Mouse (Mus musculus) granulocyte monocyte progenitor cell, adult 5-6 weeks (primary cell): ENCODE data around the gene 2610528J11Rik. TPM values are rescaled to one million over a fixed set of nuclear protein-coding genes. Genes with fewer than 3 reads are reported as not detected.

Source experiments
- total RNA-seq, 2 experiments: library from RNA; stranded (forward) in 1 of 2; stranded (reverse) in 1 of 2; fragments of 200-712, 200-1000 nt in 1 of 2; fragments of >200 nt in 1 of 2; fragmentation: Nextera tagmentation in 1 of 2; gene quantifications; 2 replicates each; pipeline ENCODE4 v1.2.3; 2014 to 2017

The 2610528J11Rik gene
- total RNA-seq, 2 experiments from 2014 or later: not detected

Other genes starting within 250 kb of the 2610528J11Rik start
- gene Ptprf, start 235.6 kb upstream of the 2610528J11Rik start, total RNA-seq (2014; fragmentation: Nextera tagmentation): 0.17 TPM in 1 of 2 replicates, not detected in the other
- 0.04 TPM in 1 of 2 replicates, not detected in the other for gene Ptprf, start 235.6 kb upstream of the 2610528J11Rik start, total RNA-seq (2017)
- 20.6 and 25.0 TPM in 2 replicates for gene Szt2, start 117.7 kb upstream of the 2610528J11Rik start, total RNA-seq (2014; fragmentation: Nextera tagmentation)
- gene Szt2, start 117.7 kb upstream of the 2610528J11Rik start, total RNA-seq (2017): 3.7 and 4.0 TPM in 2 replicates
- gene Med8, start 117.7 kb upstream of the 2610528J11Rik start, total RNA-seq (2014; fragmentation: Nextera tagmentation): 75.7 and 79.4 TPM in 2 replicates
- 94.8 and 103 TPM in 2 replicates for gene Med8, start 117.7 kb upstream of the 2610528J11Rik start, total RNA-seq (2017)
- 116 and 119 TPM in 2 replicates for gene Elovl1, start 98.9 kb upstream of the 2610528J11Rik start, total RNA-seq (2014; fragmentation: Nextera tagmentation)
- gene Elovl1, start 98.9 kb upstream of the 2610528J11Rik start, total RNA-seq (2017): 53.6 and 63.3 TPM in 2 replicates
- 26.7 and 35.6 TPM in 2 replicates for gene Cdc20, start 89.6 kb upstream of the 2610528J11Rik start, total RNA-seq (2014; fragmentation: Nextera tagmentation)
- 77.2 and 88.2 TPM in 2 replicates for gene Cdc20, start 89.6 kb upstream of the 2610528J11Rik start, total RNA-seq (2017)
- 0.11 and 0.49 TPM in 2 replicates for gene Mpl, start 69.5 kb upstream of the 2610528J11Rik start, total RNA-seq (2014; fragmentation: Nextera tagmentation)
- gene Mpl, start 69.5 kb upstream of the 2610528J11Rik start, total RNA-seq (2017): not detected in 2 replicates
- 3.9 and 7.2 TPM in 2 replicates for gene Tie1, start 36.9 kb upstream of the 2610528J11Rik start, total RNA-seq (2014; fragmentation: Nextera tagmentation)
- gene Tie1, start 36.9 kb upstream of the 2610528J11Rik start, total RNA-seq (2017): 4.3 and 4.5 TPM in 2 replicates
- gene Tmem125, start 17.0 kb downstream of the 2610528J11Rik start, total RNA-seq (2014; fragmentation: Nextera tagmentation): not detected in 2 replicates
- 0.82 TPM in 1 of 2 replicates, not detected in the other for gene Tmem125, start 17.0 kb downstream of the 2610528J11Rik start, total RNA-seq (2017)
- 1.2 and 1.3 TPM in 2 replicates for gene Cfap57, start 93.8 kb downstream of the 2610528J11Rik start, total RNA-seq (2014; fragmentation: Nextera tagmentation)
- 2.8 and 3.9 TPM in 2 replicates for gene Cfap57, start 93.8 kb downstream of the 2610528J11Rik start, total RNA-seq (2017)
- 100 and 111 TPM in 2 replicates for gene Ebna1bp2, start 93.8 kb downstream of the 2610528J11Rik start, total RNA-seq (2014; fragmentation: Nextera tagmentation)
- gene Ebna1bp2, start 93.8 kb downstream of the 2610528J11Rik start, total RNA-seq (2017): 158 and 165 TPM in 2 replicates
- not detected in 2 replicates for gene Olfr62, start 132.0 kb downstream of the 2610528J11Rik start, total RNA-seq (2014; fragmentation: Nextera tagmentation)
- not detected in 2 replicates for gene Olfr62, start 132.0 kb downstream of the 2610528J11Rik start, total RNA-seq (2017)
- gene Olfr1342, start 165.8 kb downstream of the 2610528J11Rik start, total RNA-seq (2014; fragmentation: Nextera tagmentation): not detected in 2 replicates
- gene Olfr1342, start 165.8 kb downstream of the 2610528J11Rik start, total RNA-seq (2017): not detected in 2 replicates
- not detected in 2 replicates for gene Olfr1341, start 176.5 kb downstream of the 2610528J11Rik start, total RNA-seq (2014; fragmentation: Nextera tagmentation)
- gene Olfr1341, start 176.5 kb downstream of the 2610528J11Rik start, total RNA-seq (2017): not detected in 2 replicates
- not detected in 2 replicates for gene Olfr1340, start 193.1 kb downstream of the 2610528J11Rik start, total RNA-seq (2014; fragmentation: Nextera tagmentation)
- not detected in 2 replicates for gene Olfr1340, start 193.1 kb downstream of the 2610528J11Rik start, total RNA-seq (2017)
- not detected in 2 replicates for gene Olfr1339, start 205.2 kb downstream of the 2610528J11Rik start, total RNA-seq (2014; fragmentation: Nextera tagmentation)
- not detected in 2 replicates for gene Olfr1339, start 205.2 kb downstream of the 2610528J11Rik start, total RNA-seq (2017)
- not detected in 2 replicates for gene Olfr1338, start 231.7 kb downstream of the 2610528J11Rik start, total RNA-seq (2014; fragmentation: Nextera tagmentation)
- gene Olfr1338, start 231.7 kb downstream of the 2610528J11Rik start, total RNA-seq (2017): not detected in 2 replicates